Mouse (Mus musculus) layer of hippocampus, postnatal 10 days (tissue): ENCODE data around the gene Sstr4. TPM values are rescaled to one million over a fixed set of nuclear protein-coding genes. Genes with fewer than 3 reads are reported as not detected.

ENCODE experiments used
- DNase-seq, 2 experiments: peaks; one replicate each; pipeline ENCODE4 v3.0.0; 2021; ENCODE audit warnings: low spot score in 2 of 2
- total RNA-seq, 2 experiments: library from RNA; stranded (reverse); gene quantifications; 2 replicates each; pipeline ENCODE4 v1.2.3; 2021

The Sstr4 gene
- total RNA-seq, 2 experiments from 2014 or later, result 44.5 to 52.2 TPM

DNA sequence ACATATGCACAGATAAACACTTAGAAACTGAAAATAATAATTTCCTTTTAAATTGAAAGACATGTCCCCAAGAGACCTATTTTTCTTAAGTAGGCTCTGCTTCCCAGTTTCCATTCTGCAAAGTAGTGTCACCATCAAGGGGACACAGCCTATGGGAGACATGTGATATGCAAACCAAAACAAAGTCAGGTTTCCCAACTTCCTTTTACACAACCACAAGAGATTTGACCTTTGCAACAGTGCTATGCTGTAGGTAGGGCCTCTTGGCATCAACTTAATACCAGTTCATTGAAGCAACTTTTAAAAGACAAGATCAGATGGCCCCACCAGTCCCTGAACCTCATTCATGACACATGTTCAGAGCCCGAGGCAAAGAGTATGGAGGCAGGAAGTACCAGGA is 2.0 kb upstream of the Sstr4 start:
- DNase-seq, result no peak

- DNase-seq, result no peak
Observed at GRCm38 (mm10) chr2:148393846-148394245, 1.3 kb upstream of the Sstr4 start.

DNA sequence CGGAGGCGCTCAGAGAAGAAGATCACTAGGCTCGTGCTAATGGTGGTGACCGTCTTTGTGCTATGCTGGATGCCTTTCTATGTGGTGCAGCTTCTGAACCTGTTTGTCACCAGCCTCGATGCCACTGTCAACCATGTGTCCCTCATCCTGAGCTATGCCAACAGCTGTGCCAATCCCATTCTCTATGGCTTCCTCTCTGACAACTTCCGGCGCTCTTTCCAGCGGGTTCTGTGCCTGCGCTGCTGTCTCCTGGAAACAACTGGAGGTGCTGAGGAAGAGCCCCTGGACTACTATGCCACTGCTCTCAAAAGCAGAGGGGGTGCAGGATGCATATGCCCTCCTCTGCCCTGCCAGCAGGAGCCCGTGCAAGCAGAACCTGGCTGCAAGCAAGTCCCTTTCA is 1.1 kb downstream of the Sstr4 start:
- DNase-seq, result peak; percentile 30 to 36

- no peak for DNase-seq
Observed at GRCm38 (mm10) chr2:148397015-148397783, 2.1 kb downstream of the Sstr4 start.

GRCm38 (mm10) chr2:148397784-148398100 is 2.6 kb downstream of the Sstr4 start:
- no peak for DNase-seq

GRCm38 (mm10) chr2:148398901-148399685 is 3.9 kb downstream of the Sstr4 start:
- no peak for DNase-seq

DNA sequence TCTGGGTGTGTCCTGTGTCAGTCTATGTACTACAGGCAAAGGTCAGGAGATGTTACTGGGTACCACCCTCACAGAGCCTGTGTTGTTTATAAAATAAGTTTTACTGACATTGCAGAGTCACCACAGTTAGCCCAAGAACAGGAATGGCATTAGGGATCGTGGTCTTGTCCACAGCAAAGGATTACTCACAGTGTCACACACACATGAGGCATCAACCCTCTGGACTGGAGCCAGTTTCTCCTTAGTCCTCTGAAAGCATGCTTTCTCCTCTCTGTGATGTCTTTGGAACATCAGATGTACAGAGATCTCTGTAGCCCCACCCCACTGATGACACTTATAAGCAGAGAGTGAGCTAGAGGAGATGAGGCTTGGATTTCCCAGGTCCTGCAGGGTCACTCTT is 7.1 kb downstream of the Sstr4 start:
- DNase-seq, result no peak

- DNase-seq, result no peak
Observed at GRCm38 (mm10) chr2:148404906-148405305, 9.8 kb downstream of the Sstr4 start.

DNA sequence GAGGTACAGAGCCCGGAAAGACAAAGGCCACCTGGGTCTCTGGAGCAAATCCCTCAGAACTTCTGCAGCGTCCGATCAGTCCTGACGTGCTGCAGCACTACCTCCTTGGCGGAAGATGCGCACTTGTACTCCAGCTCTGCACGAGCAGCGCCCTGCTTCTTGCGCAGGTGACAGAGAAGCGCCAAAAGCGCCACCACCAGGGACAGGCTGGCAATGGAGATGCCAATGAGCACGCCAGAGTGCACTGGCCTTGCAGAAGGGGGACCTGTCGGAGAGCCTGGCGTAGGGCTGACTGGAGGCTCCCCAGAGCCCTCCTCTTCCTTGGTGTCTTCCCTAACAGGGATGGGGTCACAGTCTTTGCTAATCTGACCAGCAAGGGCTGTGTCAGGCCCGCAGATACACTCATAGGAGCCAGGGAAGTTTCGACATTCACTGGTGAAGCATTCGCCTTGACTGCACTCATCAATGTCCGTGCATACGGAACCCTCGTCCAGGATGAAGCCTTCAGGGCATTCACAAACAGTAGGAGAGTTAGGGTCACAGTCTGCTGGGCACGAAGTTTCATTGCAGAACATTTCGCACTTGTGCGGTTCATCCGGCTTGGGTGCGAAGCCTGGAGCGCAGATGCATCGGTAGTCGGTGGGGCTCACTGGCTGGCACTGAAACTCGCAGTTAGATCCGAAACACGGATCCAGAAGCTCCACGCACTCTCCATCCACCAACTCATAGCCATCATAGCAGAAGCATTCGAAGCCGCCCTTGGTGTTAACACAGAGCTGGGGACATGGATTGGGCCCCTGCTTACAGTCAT is 11.2 kb downstream of the Sstr4 start:
- DNase-seq, result peak; percentile 27 to 47

DNA sequence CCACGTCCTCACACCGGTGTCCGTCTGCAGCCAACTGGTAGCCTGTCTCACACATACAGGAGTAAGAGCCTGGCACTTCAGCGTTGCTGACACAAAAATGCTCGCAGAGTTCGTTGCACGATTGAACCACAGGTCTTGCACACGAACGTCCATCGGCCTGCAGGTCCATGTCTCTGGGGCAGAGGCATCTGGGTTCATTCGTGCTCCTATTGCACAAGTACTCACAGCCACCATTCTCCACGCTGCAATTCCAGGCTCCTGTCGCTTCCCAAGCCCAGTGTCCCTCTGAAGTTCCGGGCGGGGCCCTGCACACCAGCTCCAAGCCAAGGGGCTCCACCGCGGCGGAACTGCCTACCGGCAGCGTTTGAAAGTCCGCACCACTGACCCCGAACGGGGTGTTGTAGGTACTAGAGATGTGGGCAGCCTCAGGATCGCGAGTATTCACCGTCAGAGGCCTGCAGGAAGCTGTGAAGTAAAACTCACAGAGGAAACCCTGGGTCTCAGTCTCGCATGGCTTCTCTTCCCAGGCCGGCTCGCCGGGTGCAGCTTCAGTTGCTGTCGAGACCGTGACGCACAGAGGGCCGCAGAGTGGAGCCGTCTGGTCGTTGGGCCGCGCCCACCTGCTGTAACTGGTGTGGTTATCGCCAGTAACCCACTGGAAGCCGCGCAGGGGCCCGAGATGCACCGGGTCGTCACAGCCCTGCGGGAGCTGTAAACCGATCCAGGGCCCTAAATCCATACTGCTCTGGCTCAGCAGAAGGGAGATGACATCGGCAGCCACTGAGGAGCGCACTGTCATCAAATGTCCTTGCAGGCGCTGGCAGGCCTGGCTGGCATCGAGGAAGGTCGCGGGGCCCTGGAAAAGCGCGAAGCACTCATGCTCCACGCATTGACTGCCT is 12.1 kb downstream of the Sstr4 start:
- DNase-seq, result peak in 1 of 2 experiments; percentile 34

- DNase-seq, result peak; percentile 22 to 31
Observed at GRCm38 (mm10) chr2:148407870-148408760, 13.0 kb downstream of the Sstr4 start, which contains the start of gene Thbd. Thbd (minus strand) TSS chr2:148408188.

GRCm38 (mm10) chr2:148408761-148409120 is 13.6 kb downstream of the Sstr4 start:
- no peak for DNase-seq

- peak; percentile 79 to 82 for DNase-seq
Observed at GRCm38 (mm10) chr2:148409141-148409540, 14.0 kb downstream of the Sstr4 start.

GRCm38 (mm10) chr2:148409821-148410220 is 14.7 kb downstream of the Sstr4 start:
- no peak for DNase-seq

- no peak for DNase-seq
Observed at GRCm38 (mm10) chr2:148419151-148419550, 24.0 kb downstream of the Sstr4 start.

DNA sequence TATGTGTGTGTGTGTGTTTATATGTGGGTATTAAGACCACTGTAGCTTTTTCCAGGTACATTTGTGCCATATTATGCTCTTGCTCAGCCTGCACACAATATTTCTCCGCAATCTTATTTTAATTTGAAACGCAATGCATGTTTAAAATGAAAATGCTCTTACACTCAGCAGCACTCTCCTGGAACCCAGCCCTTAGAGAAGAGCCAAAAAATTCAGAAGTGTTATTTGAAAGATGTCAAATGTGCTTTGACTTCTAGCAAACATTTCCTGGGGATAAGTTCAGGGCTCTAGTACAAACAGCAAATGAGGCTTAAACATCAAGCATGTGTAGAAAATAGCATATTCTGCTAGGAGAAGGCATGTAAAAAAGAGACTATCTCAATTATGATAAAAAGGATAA is 24.6 kb downstream of the Sstr4 start:
- no peak for DNase-seq

GRCm38 (mm10) chr2:148421112-148421511 is 26.0 kb downstream of the Sstr4 start:
- no peak for DNase-seq

DNA sequence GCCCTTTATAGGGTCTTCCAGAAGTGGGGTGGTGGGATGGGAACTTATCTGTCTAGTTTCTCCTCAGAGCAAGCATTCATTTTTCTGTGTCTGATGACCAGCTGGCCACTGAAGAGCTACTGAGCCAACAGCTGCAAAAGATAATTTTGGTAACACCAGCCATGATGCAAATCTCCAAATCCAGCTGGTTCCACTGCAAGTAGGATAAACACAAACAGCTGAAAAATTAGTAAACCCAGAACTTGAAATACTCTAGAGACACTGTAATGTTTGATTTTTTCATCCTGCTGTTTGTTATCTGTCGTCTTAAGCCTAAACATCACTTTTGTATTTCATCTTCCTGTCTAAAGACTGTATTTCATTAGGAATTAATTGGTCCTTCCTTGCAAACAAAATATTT is 26.6 kb downstream of the Sstr4 start:
- no peak for DNase-seq

GRCm38 (mm10) chr2:148425709-148426382 is 30.7 kb downstream of the Sstr4 start:
- no peak for DNase-seq
